Mouse (Mus musculus): Measurements from ENCODE around the gene Ttf1.
A peak's percentile ranks its signal among the peaks of the same experiment; 100 is the strongest.

Gene Ttf1

DNA sequence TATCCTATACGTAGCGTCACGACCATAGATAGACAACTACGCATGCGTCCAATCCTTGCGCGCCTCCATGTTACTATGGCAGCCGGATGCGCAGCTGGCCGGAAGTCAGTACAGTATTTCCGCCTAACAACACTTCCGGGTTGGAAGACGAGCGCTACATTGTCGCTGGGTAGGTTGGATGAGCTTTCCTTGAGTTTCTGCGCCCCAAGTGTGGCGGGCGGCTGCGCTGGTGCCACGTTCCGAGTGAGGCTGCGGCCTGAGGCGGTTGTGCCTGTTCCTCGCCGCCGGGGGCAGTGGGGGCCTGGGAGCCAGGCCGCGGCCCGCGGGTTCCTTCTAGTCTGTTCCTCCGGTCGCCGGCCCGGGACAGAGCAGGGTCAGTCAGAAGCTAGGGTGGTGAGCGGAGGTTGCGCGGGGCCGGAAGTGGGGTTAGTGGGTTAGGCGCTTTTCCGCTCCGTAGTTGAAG, at the start of gene Ttf1:
Ttf1 (plus strand) TSS at position 128 of the 463 bp plus-strand sequence.
- peak; percentile 87 for DNase-seq (ENCODE audit: low read depth, low spot score)

DNA sequence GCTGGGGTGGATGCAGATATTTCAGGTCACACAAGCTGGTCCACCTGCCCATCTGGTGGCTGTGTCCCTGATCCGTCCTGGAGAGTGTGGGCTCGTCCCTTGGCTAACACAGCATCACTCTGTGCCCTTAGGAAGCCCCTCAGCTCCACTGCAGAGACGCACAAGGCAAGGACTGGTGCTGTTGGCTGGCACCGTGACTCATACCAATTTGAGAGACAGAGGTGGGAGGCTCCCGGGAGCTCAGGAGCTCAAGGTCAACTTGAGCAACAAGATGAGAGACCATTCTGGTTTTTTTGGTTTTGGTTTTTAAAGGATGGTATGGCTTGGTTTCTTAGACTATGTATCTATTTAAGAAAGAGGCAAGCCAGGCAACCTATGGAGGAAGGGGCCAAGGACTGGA, 47.5 kb upstream of the Ttf1 start:
- no peak for DNase-seq (ENCODE audit: low read depth, low spot score)

DNA sequence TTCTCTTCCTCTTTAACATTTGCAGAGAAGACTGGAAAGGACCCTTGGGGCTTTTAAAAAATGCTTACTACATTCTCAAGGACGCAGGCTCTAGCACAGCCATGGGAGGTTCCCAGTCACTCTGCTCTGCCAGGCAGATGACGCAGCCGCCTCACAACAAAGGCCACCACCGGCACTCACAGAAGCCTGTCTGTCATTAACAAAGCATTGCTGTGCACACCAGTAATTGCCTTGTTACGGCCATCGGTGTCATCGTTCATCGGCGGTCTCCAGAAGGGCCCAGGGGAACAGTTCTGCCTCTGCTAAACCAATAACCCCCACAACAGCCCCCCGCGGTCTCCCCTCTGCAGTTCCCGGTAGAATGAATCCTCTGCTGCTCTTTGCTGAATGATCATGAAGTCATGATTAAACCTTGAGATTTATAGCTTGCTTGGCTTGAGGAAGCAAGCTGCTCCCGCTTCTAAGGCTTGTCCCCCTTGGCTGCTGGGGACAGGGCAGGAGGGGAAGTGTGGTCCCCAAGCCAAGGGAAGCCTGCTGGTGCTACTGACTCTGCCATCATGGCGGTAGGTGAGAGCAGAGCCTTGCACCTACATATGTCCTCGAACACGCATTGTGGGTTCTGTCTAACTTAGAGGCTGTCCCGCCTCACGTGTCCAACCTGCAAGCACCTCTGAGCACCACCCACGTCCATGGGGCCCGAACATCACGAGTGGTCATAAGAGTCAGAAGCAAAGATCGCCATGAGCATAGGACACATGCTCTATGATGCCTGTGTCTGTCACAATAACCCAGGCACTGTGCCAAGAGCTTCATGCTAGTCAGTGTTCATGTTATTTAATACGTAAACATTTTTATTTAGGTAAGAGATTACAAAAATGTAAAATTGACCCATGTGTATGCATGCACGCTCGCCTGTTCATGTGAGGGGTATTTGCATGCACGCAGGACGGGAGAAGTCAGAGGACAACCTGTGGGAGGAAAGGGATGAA, 43.2 kb upstream of the Ttf1 start:
- no peak for DNase-seq (ENCODE audit: low read depth, low spot score)

DNA sequence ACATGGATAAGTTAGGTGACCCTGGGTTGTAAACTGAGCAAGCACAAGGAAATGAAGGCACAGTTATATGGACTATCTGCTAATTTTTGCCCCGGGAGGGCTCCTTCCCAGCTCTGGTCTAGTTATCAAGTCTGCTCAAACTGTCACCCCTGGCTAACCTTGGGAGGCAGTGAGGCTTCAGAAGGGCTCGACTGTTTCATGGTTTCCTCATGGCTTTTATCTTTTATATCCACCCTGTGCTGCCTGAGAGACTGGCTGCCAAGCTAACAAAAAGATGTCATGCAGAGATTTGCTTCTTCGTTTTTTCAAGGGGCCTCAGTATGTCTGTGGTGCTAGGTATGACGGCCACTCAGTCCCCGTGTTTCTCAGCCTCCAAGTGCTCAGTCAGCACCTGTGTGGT, 41.4 kb upstream of the Ttf1 start:
- DNase-seq (ENCODE audit: low read depth, low spot score) = no peak

DNA sequence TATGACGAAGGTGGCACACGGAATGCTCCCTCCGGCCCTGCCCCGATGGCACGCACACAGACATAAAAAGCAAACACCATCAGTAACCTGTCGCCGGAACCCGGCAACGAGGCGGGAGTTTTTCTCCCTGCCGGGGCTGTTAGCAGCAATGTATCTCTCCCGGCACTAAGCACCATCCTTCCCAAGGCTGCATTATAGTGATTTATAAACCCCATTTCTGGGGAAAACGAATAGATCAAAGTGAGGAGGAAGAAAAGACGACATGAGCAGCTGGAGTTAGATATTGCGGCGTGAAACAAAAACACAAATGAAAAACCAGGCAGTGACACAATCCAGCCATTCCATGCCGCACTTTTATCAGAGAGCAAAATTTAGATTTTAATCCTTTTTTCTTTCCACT, 39.0 kb upstream of the Ttf1 start:
- no peak for DNase-seq (ENCODE audit: low read depth, low spot score)

DNA sequence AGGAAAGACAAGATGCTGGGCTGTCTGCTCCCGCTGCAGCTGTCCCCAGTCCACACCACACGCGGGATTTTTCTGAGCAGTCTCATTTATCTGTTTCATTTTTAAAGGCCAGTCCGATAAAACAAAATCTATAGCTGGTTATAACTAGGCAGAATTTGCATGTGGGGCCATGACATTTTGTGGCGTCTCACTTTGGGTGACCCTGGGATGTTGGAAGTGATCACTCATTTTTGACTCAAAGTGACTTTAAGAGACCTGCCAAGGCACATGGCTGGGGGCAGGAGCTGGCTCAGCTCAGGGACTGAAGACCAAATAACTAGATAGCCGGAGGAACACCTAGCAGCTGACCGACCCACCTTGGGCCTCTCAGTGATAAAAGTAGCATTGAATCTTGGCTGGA, 37.1 kb upstream of the Ttf1 start:
- DNase-seq (ENCODE audit: low read depth, low spot score) = no peak

DNA sequence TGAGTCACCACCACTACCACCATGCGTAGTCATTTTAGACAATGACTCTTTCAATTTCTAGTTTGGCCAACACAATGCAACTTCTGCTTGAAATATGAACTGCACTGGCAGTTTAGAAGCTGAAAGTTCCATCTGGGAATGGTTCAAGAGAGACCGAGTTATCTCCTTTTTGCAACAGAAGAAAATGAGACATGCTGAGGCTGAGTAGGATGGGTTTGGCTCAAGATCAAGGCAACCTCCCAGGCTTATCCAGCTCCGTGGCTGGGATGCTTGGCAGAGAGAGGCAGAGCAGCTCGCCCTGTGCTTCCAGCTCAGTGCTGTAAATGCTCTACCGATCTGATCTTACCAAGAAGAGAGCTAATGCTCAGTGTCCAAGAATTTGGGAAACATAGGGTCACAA, 34.8 kb upstream of the Ttf1 start:
- DNase-seq (ENCODE audit: low read depth, low spot score) = no peak

DNA sequence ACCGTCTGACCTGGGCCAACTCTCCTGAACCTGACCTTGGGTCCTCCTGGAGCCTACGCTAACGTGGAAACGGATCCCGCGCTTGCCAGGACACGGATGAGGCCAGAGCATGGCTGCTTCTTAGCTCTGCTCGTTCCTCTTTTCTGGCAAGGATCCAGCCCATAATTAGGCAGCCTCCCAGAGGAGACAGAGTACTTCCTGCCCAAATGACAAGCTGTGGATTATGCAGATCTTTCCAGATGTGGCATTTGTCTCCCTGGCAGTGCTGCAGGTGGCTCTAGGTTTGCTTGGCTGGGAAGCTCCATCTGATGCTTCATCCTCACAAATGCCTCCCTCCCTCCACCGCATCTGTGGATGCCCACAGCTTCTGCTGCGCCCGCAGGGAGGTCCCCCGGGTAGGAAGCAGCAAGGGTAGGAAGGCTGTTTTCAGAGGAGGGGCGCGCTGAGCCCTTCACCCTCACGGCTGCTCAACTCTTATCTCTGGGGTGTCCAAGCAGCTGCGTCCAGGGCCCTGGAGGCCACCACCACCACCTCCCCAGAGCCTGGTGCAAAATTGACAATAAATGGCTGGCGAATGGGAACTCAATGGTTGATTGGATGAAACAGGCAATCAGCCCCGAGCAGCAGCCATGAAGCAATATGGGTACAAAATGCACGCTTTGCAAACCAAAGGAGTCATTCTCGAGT, 29.9 kb upstream of the Ttf1 start:
- DNase-seq (ENCODE audit: low read depth, low spot score) = no peak

DNA sequence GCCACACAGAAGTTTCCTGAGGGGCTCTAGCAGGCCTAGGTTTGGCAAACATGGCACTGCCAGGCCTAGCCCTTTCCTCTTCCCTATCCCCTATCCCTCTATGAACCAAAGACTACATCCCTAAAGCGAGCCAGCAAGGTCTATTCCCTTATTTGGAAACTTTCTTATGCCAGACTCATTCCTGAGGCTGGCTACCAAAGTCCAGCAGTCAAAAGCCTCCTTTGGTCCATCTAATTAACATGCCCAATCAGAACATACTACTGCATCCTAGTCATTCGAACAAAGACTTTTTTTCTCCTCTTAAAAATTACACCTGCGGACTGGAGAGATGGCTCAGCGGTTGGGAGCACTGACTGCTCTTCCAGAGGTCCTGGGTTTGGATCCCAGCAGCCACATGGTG, 28.1 kb upstream of the Ttf1 start:
- no peak for DNase-seq (ENCODE audit: low read depth, low spot score)

DNA sequence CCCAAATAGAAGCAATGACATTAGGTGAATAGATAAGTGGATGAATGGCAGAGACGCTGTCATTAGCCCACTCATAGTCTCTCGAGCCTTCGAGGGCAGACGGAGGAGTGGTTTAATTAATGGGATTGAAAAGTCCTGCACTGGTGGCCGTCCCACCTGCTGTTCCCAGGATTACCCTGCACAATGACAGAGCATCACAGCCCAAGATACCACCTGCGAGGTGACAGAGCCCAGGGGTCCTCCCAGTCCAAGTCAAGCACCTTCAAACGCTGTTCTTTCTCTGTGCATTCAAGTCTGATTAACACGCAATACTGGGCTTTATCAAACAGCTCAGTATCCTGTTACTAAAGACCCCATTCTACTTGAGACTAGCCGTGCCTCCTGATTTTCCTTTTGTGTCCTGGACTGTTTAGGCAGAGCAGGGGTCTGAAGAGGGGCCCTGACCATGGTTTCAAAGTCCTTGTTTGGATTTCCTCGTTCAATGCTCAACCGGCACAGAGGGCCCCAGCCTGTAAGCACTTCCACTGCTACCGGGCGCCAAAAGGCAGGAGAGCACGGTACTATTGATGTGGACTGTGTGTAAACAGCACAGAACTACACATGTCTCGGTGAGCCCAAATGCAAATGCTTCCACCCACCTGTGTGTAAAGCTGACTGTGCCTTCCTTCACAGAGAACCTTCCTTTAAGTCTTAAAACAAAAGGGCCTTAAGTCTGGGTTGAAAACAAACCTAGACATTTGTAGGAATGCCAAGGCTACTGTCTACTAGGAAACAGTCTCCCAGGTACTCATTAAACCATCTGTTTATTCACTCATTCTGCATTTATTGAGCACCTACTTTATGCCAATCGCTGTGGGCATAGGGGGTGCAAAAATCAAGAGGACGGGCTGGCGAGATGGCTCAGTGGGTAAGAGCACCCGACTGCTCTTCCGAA, 25.3 kb upstream of the Ttf1 start:
- no peak for DNase-seq (ENCODE audit: low read depth, low spot score)

DNA sequence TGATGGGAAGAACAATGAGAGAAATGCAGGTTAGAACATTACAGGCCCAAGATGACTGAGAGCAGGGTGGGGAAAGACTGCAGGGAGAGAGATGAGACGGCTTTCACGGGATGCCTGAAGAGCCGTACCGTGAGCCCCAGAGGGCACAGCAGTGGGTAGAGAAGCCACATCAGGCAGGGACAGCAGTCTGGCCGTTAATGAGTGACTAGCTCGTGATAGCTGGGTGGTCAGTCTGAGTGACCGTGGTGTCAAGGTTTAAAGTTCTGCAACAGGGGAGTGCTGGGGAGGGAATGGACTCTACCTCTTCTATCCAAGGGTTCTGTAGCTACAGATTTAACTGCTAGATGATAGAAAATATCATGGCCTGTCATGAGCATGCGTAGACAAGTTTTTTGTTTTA, 24.4 kb upstream of the Ttf1 start:
- no peak for DNase-seq (ENCODE audit: low read depth, low spot score)

DNA sequence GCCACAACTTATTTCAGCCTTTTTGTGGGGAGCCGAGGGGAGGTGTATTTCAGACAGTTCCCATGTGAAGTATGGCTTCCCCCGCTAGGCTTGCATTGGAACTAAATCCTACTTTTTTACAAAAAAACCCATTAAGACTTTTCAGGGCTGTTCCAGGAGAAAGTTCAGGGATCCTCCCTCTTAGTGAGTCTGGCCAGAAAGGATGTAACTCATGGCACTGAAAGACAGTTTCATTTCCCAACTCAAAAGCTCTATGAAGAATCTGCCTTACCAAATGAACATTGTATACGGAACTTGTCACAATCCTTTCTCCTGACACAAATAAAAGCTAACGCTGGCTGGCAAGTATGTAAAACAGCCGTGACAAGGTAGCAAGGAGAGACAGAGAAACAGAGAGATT, 20.3 kb upstream of the Ttf1 start:
- DNase-seq (ENCODE audit: low read depth, low spot score) = no peak

DNA sequence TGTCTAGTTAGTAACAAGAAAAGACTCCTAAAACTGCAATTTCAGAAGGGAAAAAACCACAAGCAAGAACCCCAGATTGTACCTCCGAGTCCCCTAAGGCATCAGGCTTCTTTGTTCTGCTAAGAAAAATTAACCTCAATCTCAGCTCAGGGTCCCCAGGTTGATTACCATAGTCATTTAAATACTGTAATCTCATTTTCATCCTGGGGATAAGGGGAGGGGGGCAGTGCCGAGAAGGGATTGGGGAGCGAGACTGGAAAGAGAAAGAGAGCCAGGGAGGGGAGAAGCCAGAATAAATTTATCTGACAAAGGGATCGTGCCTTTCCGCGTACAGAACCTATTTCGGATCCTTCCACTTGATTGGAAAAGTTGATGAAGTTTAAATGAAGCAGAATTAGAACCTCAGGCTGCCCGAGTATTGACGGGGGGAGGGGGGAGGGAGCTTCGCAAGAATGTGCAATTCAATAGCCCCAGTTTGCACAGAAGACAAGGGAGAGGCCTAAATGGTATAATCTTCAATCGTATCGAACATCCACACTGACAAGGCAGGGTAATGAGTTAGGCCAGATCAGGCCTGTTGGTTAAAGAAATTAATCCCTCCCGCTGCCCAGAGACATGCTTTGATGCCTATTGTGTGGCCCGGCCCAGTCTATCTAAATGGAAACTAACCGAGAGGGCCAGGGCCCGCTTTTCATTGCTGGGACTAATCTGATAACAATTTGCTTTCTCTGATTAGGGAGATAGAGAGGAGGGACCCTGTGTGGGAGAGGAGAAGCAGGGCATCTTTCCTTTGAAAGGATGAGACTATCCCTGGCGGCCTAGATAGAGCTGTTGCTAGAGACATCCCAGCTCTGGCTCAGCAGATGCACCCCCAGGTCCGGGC, 19.2 kb upstream of the Ttf1 start:
- no peak for DNase-seq (ENCODE audit: low read depth, low spot score)

DNA sequence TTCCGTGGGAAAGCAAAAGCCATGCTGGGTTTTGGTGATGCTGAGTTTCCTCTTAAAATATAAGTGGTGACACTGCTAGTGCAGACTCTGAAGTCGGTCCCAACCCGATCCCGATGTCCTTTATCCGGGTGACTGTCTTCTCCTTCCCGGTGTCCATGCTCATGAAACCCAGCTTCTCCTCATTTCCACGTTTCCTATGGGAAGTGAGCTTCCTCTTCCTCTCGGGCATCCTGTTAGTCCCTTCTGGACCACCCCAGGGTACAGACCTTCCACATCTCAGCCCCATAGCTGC, 18.6 kb upstream of the Ttf1 start:
- no peak for DNase-seq (ENCODE audit: low read depth, low spot score)

DNA sequence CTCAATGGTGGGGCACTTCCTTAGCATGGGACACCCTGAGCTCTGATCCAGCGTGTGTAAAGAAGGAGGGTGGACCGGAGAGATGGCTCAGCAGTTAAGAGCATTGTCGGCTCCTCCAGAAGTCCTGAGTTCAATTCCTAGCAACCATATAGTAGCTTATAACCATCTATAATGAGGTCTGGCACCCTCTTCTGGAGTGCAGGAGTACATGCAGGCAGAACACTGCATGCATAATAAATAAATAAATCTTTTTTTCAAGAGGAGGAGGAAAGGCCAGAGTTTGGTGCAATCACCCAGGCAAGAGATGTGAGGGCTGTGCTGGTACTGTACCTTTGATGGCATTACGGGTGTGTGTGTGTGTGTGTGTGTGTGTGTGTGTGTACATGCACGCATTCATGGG, 17.9 kb upstream of the Ttf1 start:
- DNase-seq (ENCODE audit: low read depth, low spot score) = no peak

DNA sequence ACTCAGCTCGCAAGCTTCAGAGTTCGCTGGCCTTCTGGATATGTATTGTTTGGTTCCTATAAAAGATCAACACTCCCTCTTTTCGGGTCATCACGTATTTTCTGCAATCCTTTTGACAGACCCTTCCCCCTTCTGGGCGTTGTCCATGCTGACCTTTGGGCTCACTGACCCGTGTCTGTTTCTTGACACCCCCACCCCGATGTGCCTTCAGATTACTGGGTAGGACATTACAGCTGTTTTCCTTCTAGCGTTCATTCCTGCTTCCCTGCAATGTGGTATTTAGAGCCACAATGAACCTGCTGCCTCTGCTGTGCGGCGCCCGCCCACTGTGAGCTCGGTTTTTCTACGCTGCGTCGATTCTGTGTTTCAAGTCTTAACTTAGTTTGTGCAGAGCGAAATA, 13.9 kb upstream of the Ttf1 start:
- DNase-seq (ENCODE audit: low read depth, low spot score) = no peak

DNA sequence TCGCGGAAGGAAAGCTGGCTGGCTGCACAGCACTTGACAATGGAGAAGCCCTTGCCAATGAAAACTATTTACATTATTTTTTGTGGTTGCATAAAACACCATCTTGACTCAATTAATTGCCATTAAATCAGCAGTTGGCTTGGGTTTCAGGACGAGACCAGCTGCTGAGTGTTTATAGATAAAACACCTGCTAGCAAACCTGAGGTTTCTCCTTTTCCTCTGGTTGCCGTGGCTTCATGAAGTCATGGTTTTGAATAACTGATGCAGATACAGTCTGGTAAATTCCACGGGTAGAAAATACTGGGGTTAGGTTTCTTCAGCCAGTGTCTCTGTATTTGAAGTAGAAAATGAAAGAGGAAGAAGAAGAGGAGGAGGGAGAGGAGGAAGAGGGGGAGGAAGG, 8.1 kb upstream of the Ttf1 start:
- no peak for DNase-seq (ENCODE audit: low read depth, low spot score)

DNA sequence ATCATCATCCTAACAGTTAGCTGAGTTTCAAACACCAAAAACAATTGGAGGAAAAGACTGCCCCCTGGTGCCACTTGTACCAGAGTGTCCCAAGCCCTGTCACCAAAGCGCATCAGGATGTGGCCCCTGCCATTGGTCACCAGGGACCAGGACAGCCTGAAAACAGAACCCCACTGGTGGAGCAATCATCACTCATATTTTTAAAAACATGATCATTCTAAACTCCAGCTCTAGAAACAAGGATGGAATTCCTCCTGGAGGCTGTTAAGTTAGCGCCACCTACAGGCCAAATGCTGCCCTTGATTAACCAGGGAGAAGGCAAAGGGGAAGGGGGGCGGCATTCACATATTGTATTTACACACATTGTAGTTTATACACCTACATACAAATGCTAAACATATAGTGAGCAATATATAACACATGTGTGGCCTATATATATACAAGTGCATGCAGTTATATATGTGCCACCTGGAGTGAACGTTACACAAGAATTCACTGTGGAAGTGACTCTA, 7.1 kb upstream of the Ttf1 start:
- no peak for DNase-seq (ENCODE audit: low read depth, low spot score)

DNA sequence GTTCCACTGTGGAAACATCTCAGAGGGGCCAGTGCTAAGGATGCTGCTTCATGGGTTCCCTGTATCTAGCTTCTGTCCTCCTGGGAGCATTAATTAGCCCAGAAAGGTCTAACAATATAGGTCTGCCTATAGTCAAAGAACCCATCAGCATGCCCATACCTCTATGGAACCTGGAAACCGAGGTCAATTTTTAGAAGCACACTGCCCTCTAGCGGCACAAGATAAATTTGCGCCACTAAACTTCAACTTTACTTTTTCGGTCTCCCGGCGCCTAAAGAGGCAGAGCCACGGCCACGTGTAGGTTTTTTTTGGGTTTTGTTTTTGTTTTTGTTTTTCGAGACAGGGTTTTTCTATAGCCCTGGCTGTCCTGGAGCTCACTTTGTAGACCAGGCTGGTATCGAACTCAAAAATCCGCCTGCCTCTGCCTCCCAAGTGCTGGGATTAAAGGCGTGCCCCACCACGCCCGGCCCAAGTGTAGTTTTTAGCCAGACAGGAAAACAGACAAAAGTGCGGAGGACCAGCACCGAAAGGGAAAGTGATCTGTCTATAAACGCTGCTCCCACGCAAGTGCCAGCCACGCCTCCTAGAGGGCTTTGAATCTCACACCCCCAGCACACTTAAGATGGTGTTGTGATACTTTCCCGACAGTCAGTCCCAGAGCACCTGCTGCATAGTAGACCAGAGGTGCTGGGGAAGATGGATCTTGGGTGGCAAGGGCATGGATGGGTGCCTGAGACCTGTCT, 6.1 kb upstream of the Ttf1 start:
- peak; percentile 21 for DNase-seq (ENCODE audit: low read depth, low spot score)

DNA sequence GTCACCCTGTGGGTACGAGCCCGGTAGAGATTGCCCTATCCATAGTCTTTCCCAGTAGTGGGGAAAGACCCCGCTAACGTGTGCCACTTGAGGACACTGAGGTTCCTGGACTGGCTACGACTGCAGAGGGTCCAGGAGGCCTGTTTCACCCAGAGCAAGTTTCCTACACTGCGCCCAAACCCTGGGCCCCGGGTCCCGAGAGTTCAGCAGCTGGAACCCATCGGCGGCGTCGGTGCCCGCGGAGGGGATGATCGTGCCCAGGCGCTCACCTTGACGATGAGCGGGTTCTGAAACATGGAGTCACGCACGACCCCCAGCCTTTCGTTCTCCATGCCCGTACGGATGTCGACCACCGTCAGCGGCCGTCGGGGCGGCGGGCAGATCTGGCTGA, 5.5 kb upstream of the Ttf1 start:
- no peak for DNase-seq (ENCODE audit: low read depth, low spot score)
